Comparison of ENCODE assay signal across 24 mouse cellular contexts in genomic region chr1:106040271-106040670, GRCm38 (mm10). TPM values are rescaled to one million over a fixed set of nuclear protein-coding genes. Genes with fewer than 3 reads are reported as not detected.
A peak's percentile ranks its signal among the peaks of the same experiment; 100 is the strongest.
DNase-seq lines count a peak whose midpoint lies in the region; ATAC-seq lines count a peak whose summit lies in the region.
"Had no signal": no experiment of that assay in that cellular context is flagged by ENCODE, and none has a peak within 500 bp of the region (broad histone marks: within the 10 kb centered on the region; RNA-seq: fewer than 3 reads in every experiment).

No protein-coding gene starts in this region.

- H3K4me2 ChIP-seq in liver, embryonic 11.5 days = no peak overlapping the region
- H3K4me2 ChIP-seq: forebrain, embryonic 15.5 days; hindbrain, embryonic 14.5 days; limb, embryonic 12.5 days; liver, embryonic 13.5 days; midbrain, embryonic 11.5 days had no signal

- intact Hi-C loops in heart, postnatal 10 days (cut with DNase I) = no loop called here

- H3K9me3 ChIP-seq in heart, embryonic 10.5 days = no peaks in the 10 kb centered on the region
- no peaks in the 10 kb centered on the region for H3K9me3 ChIP-seq in liver, embryonic 11.5 days (ENCODE audit: control insufficient read depth, low read length)
- H3K9me3 ChIP-seq: embryonic facial prominence, embryonic 10.5 days; forebrain, embryonic 15.5 days; limb, embryonic 12.5 days; liver, embryonic 13.5 days had no signal

- H3K9ac ChIP-seq in liver, embryonic 11.5 days (ENCODE audit: low read depth, low read length) = no peak overlapping the region
- H3K9ac ChIP-seq: forebrain, embryonic 15.5 days; hindbrain, embryonic 14.5 days; limb, embryonic 12.5 days; liver, embryonic 13.5 days had no signal

- ATAC-seq in liver, embryonic 11.5 days (replicated peaks; ENCODE audit: low FRiP score) = no peak
- ATAC-seq: CD4-positive, CD25-positive, alpha-beta regulatory T cell, adult 4 months; forebrain, embryonic 15.5 days; inflammation-experienced regulatory T-cells, adult 6 months had no signal

- 86% methylated on average over 4 of the region's 4 CpGs for WGBS in heart, embryonic 10.5 days
- WGBS in liver, embryonic 11.5 days = 88% methylated on average over 4 of the region's 4 CpGs

- peaks cover 7% of the 10 kb centered on the region; the same call in 1 of the 2 replicates for H3K36me3 ChIP-seq in heart, embryonic 10.5 days
- H3K36me3 ChIP-seq in liver, embryonic 11.5 days (ENCODE audit: control insufficient read depth, insufficient read depth, low read length) = no peaks in the 10 kb centered on the region
- H3K36me3 ChIP-seq: embryonic facial prominence, embryonic 10.5 days; forebrain, embryonic 15.5 days; limb, embryonic 12.5 days; liver, embryonic 13.5 days had no signal

- no peak for DNase-seq in heart, embryonic 10.5 days (ENCODE audit: low spot score)
- no peak for DNase-seq in heart, postnatal 10 days
- peak; percentile 10 for DNase-seq in liver, embryonic 11.5 days (ENCODE audit: low spot score)
- no peak for DNase-seq in liver
- peak; percentile 24 for DNase-seq in adipocyte (ENCODE audit: low spot score)
- peak; percentile 76 for DNase-seq in adrenal gland, postnatal 14 days
- no peak for DNase-seq in right cerebral cortex, postnatal 36 days (ENCODE audit: low spot score in 2 of 2)
- DNase-seq in cerebellum, adult 9-11 months = no peak
- DNase-seq: cerebellum, adult 11 months; gastrocnemius, postnatal 10 days; heart, postnatal 4 days; kidney, adult 8-10 months; kidney, postnatal 14 days; liver, embryonic 13.5 days; lung, adult 2 months; lung, postnatal 14 days; thymus, postnatal 36 days had no signal

- H3K4me3 ChIP-seq in heart, embryonic 10.5 days = no peak overlapping the region
- H3K4me3 ChIP-seq in liver, embryonic 11.5 days (ENCODE audit: low read depth, low read length) = no peak overlapping the region
- H3K4me3 ChIP-seq: embryonic facial prominence, embryonic 10.5 days; forebrain, embryonic 15.5 days; limb, embryonic 12.5 days; liver, embryonic 13.5 days had no signal

- peaks cover 28% of the 10 kb centered on the region for H3K4me1 ChIP-seq in heart, embryonic 10.5 days
- peaks cover 2% of the 10 kb centered on the region; the same call in 1 of the 2 replicates for H3K4me1 ChIP-seq in liver, embryonic 11.5 days (replicated peaks; ENCODE audit: control insufficient read depth, insufficient read depth, low read length)
- H3K4me1 ChIP-seq: embryonic facial prominence, embryonic 10.5 days; limb, embryonic 12.5 days had no signal

- 0 out of 2 replicates have a peak overlapping the region, but pooled peaks have one; percentile 67 for H3K27ac ChIP-seq in heart, embryonic 10.5 days
- no peak overlapping the region for H3K27ac ChIP-seq in liver, embryonic 11.5 days (ENCODE audit: low read depth, low read length)
- H3K27ac ChIP-seq: embryonic facial prominence, embryonic 10.5 days; forebrain, embryonic 15.5 days; hindbrain, embryonic 14.5 days; limb, embryonic 12.5 days; liver, embryonic 13.5 days had no signal

- no peaks in the 10 kb centered on the region for H3K27me3 ChIP-seq in heart, embryonic 10.5 days (ENCODE audit: insufficient read depth, poor library complexity, severe bottlenecking)
- H3K27me3 ChIP-seq in liver, embryonic 11.5 days (replicated peaks; ENCODE audit: control insufficient read depth, insufficient read depth, low read length) = no peaks in the 10 kb centered on the region
- H3K27me3 ChIP-seq: forebrain, embryonic 15.5 days; limb, embryonic 12.5 days; liver, embryonic 13.5 days had no signal

RNA-seq across cellular contexts. Expression of gene Zcchc2, which starts 50.1 kb away (rescaled TPM):
- polyA plus RNA-seq in heart, embryonic 10.5 days (2016; fragmentation: Nextera tagmentation; extraction: Ambion mirVana) = 1.8 and 2.4 TPM in 2 replicates
- total RNA-seq in heart, postnatal 10 days (2021) = 1 to 10 TPM; 8.8 to 9.1 TPM
- 3.4 and 3.9 TPM in 2 replicates for polyA plus RNA-seq in liver, embryonic 11.5 days (2014; fragmentation: Nextera tagmentation; extraction: Ambion mirVana)
- 17.5 and 19.0 TPM in 2 replicates for total RNA-seq in adrenal gland, postnatal 14 days (2021)

Comparison
In these comparisons a context has a peak if more than half of its experiments do, and no peak if none do; other contexts are left out.
1. DNase-seq: peak in liver, embryonic 11.5 days (single experiment), adipocyte (single experiment) and adrenal gland, postnatal 14 days (single experiment); none in heart, embryonic 10.5 days (single experiment), heart, postnatal 10 days (0 of 2), liver (single experiment), right cerebral cortex, postnatal 36 days (0 of 2) and cerebellum, adult 9-11 months (single experiment).